Mouse (Mus musculus): ENCODE data around the gene Pros1.

Gene Pros1

GRCm38 (mm10) chr16:62861455-62861854 lies 7.3 kb downstream of the Pros1 start:
- no peak for DNase-seq (ENCODE audit: low spot score)

GRCm38 (mm10) chr16:62872688-62873117 lies 18.6 kb downstream of the Pros1 start:
- DNase-seq (ENCODE audit: low spot score) = no peak

GRCm38 (mm10) chr16:62873180-62873579 lies 19.1 kb downstream of the Pros1 start:
- no peak for DNase-seq (ENCODE audit: low spot score)

DNA sequence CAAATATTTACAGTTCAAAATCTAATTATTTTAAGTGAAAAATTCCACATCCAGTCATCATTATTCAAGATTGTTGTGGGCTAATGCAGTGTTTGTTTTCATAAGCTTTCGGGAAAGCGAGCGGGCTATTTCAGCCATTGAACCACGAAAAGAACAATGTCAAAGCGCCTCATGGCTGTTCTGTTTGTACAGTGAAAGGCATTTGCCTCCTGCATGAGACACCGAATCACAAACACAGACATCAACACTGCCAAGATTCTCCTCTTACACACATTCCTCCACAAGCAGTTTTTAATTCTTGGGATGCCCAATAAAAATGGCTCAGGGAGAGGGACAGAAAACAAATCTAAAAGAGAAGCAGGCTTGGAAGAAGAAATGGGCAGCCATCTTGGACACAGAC lies 20.0 kb downstream of the Pros1 start:
- DNase-seq (ENCODE audit: low spot score) = no peak

DNA sequence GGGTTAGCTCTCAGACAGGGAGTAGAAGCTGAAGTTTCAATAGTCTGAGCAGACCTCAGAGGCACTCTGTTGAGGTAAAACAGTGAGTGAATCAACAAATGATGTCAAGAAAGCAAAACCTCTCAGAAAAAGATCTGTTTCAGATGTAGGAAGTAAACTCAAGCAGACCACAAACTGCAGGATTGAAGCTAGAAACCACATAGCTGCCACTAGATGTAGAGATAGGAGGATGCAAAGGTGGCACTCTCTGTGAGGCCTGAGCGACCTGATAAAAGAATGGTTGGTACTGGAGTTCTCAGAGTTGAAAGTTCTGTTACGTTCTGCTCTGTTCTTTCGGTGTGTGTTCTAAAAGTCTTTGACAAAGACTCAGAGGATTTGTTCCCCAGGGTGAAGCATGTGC lies 41.7 kb downstream of the Pros1 start:
- no peak for DNase-seq (ENCODE audit: low spot score)

- no peak for DNase-seq (ENCODE audit: low spot score)
Observed at GRCm38 (mm10) chr16:62911364-62911763, 57.3 kb downstream of the Pros1 start.

- no peak for DNase-seq (ENCODE audit: low spot score)
Observed at GRCm38 (mm10) chr16:62912246-62912645, 58.1 kb downstream of the Pros1 start.

- no peak for DNase-seq (ENCODE audit: low spot score)
Observed at GRCm38 (mm10) chr16:62915530-62915929, 61.4 kb downstream of the Pros1 start.

DNA sequence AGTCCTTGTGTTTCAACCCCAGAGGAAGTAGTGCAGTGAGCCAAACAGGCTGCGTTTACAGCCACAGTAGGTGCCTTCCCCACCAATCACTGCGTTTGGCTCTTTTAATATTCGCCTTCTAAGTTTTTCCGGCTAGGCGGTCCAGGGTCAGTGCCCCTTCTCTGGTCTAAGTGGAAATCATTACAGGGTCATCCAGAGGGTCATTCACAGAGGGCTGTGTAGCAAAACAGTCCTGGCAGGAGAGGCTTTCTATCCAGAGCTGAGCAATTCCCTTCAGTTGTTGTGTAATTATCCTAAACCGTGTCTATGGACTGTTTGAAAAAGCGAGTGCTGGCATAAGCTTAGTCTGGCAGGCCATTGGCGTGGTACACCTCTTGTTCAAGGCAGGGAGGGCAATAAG lies 68.1 kb downstream of the Pros1 start:
- no peak for DNase-seq (ENCODE audit: low spot score)

DNA sequence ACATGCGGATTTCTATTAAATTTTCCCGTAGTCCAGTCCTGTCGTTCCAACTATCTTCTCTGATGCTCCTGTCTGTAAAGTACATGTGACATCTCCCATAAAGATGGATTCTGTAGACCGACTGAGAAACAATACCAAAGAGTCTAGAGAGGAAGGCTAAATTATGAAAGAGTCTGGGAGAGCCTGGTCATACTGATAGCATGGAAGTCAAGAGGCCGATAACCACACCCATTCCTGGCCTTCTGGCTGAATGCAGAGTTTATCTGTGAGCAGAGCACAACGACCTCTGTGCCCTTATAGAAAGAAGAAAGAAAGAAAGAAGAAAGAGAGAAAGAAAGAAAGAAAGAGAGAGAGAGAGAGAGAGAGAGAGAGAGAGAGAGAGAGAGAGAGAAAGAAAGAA lies 77.2 kb downstream of the Pros1 start:
- DNase-seq (ENCODE audit: low spot score) = no peak

DNA sequence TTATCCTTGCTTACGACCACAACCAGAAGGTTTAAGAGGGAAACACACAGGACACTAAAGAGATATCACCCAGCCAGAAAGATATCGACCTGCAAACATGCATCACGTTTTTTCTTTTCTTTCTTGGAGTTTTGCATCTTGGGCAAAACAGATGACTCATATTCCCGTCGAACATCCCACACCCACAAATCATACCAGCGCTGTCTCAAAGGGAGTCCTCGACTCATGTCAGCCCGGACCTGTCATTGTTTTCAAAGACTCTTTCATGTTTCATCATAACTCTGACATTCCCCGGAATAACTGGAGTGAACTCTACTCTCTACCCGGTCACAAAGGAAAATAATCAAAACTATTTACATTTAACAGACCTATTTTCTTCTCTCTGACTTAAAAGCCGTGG lies 82.2 kb downstream of the Pros1 start:
- DNase-seq (ENCODE audit: low spot score) = no peak

GRCm38 (mm10) chr16:62940388-62941003 lies 86.4 kb downstream of the Pros1 start:
- DNase-seq (ENCODE audit: low spot score) = peak; percentile 66

DNA sequence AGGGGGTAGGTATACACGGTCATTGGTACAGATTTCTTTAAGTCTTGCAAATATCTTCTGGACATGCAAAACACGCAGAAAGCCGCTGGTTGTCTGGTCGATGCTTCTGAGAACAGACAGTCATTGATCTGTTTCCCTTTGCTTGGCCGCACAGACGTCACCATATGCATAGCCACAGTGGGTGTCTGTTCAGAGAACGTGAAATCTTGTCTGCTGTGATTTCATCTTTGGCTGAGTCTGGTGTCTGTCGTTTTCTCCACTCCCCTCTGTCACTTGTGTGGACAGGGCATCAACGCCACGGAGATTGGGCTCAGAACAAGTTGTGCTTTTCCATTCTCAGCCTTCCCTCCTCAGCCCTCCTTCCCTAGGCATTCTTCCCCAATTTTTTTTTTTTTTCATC lies 87.7 kb downstream of the Pros1 start:
- DNase-seq (ENCODE audit: low spot score) = no peak

DNA sequence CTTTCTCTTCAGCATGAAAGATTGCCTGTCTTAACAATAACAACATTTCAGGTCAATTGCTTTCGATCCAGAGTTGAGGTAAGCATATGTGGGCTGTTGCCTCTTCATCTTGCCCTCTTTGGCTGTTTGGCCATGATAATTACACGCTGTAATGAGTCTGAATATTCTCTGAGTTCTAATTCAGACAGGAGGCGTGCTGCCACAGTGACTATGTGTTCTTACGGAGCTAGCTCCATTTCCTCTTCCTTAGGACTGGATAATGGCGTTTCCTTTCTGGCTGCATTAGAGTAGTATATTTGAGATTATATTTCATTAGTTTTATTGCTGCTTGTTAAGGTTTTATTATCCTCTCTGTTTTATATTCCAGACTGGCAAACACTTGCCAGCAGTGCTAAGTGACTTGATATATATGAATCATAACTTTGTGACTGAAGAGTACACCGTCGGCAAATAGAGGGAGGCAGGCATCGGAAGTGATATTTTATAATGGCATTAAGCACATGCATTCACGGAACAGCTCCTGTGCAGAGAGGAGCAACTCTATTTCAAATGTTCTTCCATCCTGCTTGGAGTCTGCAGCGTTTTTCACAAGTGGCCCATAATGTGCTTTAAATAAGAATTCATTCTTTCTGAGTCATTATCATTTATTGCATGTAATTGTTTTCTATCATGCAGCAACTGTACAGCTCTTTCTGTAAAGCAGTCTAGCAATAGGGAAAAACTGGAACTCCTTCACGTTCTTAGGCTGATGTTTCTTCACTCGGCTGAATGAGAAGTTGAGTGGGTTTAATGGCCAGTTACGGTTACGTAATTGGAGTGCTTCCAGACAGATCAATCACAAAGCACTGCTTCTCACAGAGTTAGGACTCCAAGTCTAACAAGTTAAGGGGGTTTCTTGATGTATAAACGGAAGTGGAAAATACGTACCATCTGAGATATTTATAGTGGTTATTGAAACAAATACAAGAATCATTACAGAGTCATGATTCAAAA lies 88.6 kb downstream of the Pros1 start:
- DNase-seq (ENCODE audit: low spot score) = no peak

- no peak for DNase-seq (ENCODE audit: low spot score)
Observed at GRCm38 (mm10) chr16:62958485-62958884, 104.4 kb downstream of the Pros1 start.

- DNase-seq (ENCODE audit: low spot score) = no peak
Observed at GRCm38 (mm10) chr16:62964361-62964763, 110.3 kb downstream of the Pros1 start.

DNA sequence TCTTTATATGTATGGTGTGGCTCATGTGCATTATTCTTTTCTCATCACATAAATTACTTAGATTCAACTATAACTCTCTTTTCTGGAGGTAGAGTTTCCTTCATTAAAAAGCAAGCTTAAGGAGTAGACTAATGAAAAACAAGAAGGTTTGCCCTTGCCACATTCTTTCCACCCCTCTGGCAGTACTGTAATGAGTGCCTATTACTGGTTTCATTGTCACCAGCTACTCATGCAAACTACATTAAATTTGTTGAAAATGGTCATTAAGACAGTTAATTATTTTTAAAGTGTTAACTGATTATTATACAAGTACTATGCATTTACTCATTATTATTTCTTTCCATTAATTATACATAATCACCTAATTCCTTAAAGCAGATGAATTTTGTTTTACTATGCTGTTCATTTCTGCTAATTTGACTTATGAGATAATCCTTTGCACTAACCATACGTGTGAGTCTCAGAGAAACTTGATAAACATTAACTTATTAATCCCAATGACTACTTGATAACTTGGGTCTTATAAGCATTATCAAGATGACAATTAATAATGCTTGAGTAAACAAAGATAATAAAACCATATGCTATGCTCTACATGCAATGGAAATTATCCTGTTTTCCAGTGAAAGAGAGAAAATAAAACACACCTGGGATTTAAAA lies 117.7 kb downstream of the Pros1 start:
- no peak for DNase-seq (ENCODE audit: low spot score)

- no peak for DNase-seq (ENCODE audit: low spot score)
Observed at GRCm38 (mm10) chr16:62974926-62975325, 120.8 kb downstream of the Pros1 start.

Data from ovary, postnatal 14 days (tissue).